Mouse (Mus musculus) liver, postnatal 0 days (tissue): ENCODE data around the gene Fh1. TPM values are rescaled to one million over a fixed set of nuclear protein-coding genes. Genes with fewer than 3 reads are reported as not detected.
A peak's percentile ranks its signal among the peaks of the same experiment; 100 is the strongest.

Experiments used
- ATAC-seq: fragments of 200-750 bp; cut with Nextera tagmentation; 2 replicates; pipeline ENCODE4 v1.8.0; 2017; ENCODE audit warnings: mild to moderate bottlenecking, moderate library complexity
- DNase-seq: peaks from one replicate; pipeline ENCODE4 v3.0.0-alpha.2; 2016
- H3K27ac ChIP-seq: fragments of 300-500 bp; sonication (generic); 2 replicates; pipeline ENCODE4 v1.5.1; 2014; ENCODE audit warnings: antibody characterized with exemption, moderate library complexity, mild to moderate bottlenecking, low read depth
- H3K27me3 ChIP-seq: fragments of 300-500 bp; sonication (generic); 2 replicates; pipeline ENCODE4 v1.6.1; 2014; ENCODE audit warnings: low read length, control low read depth, mixed read lengths; ENCODE audit not compliant: insufficient read depth
- H3K36me3 ChIP-seq: fragments of 300-500 bp; sonication (generic); replicated peaks from 2 replicates; pipeline ENCODE4 v1.6.1; 2014; ENCODE audit warnings: mild to moderate bottlenecking, control low read depth, low read length, moderate library complexity, mixed read lengths; ENCODE audit not compliant: insufficient read depth
- H3K4me1 ChIP-seq: fragments of 300-500 bp; sonication (generic); 2 replicates; pipeline ENCODE4 v1.6.1; 2014; ENCODE audit warnings: antibody characterized with exemption, mild to moderate bottlenecking, control low read depth; ENCODE audit not compliant: insufficient read depth
- H3K4me2 ChIP-seq: fragments of 300-500 bp; sonication (generic); 2 replicates; pipeline ENCODE4 v1.6.1; 2014; ENCODE audit warnings: low read depth, mild to moderate bottlenecking, low read length, moderate library complexity, mixed read lengths
- H3K4me3 ChIP-seq: fragments of 300-500 bp; sonication (generic); 2 replicates; pipeline ENCODE4 v1.5.1; 2014; ENCODE audit warnings: low read depth, low read length
- H3K9ac ChIP-seq: fragments of 300-500 bp; sonication (generic); replicated peaks from 2 replicates; pipeline ENCODE4 v1.6.1; 2014; ENCODE audit warnings: mild to moderate bottlenecking, moderate library complexity
- H3K9me3 ChIP-seq: fragments of 300-500 bp; sonication (generic); 2 replicates; pipeline ENCODE4 v1.6.1; 2016; ENCODE audit warnings: mild to moderate bottlenecking, control low read depth, low read length, mixed read lengths
- CTCF ChIP-seq: sonication (generic); IDR thresholded peaks from 2 replicates; pipeline ENCODE4 v1.5.1; 2016; ENCODE audit warnings: antibody characterized with exemption, low read depth
- EP300 ChIP-seq: IDR thresholded peaks from 2 replicates; pipeline ENCODE4 v1.6.1; 2016; ENCODE audit warnings: antibody characterized with exemption, low read depth, mild to moderate bottlenecking
- WGBS: fragments of 180-500 bp; shearing (Covaris S2); extraction: QIAGEN DNeasy Blood & Tissue Kit; methylation state at CpG from one replicate; pipeline ENCODE4 v1.1.7; 2014; ENCODE audit not compliant: insufficient replicate concordance; 5-methylcytosine and 5-hydroxymethylcytosine counted together
- polyA plus RNA-seq: library from polyadenylated mRNA; unstranded; fragments of >200 nt; fragmentation: Nextera tagmentation; extraction: Ambion mirVana; gene quantifications from 2 replicates; pipeline ENCODE4 v1.2.1, GENCODE M21; 2015

The Fh1 gene
- polyA plus RNA-seq, 1 experiment from 2014 or later = 93.3 TPM

DNA sequence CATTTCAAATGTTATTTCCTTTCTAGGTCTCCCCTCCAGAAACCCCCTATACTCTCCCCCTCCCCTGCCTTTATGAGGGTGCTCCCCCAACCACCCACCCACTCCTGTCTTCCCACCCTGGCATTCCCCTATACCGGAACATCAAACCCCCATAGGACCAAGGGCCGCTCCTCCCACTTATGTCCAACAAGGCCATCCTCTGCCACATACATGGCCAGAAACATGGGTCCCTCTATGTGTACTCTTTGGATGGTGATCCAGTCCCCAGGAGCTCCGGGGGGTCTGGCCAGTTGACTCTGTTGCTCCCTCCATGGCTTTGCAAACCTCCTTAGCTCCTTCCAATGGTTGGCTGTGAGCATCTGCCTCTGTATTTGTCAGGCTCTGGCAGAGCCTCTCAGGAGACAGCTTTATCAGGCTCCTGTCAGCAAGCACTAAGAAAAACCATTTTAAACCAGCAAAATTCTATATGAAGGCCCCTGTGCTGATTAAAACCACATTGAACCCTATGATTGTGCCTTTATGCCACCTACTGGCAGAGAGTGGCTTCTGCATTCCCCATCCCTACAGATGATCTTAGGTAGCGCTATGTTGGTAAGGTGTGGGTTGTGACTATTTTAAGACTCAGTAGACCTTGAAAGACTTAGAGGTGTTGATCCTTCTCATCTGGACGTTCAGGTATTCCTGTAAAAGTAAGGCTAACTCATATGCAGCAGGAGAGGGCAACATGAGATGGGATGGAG is 43.4 kb upstream of the Fh1 start:
- no peaks in the 10 kb centered on the region for H3K27me3 ChIP-seq
- TF ChIP-seq CTCF (peak; percentile 80), EP300 (no peak)
- 67% methylated on average over 5 of the region's 5 CpGs for WGBS
- peak; percentile 56 for ATAC-seq
- no peak overlapping the region for H3K4me3 ChIP-seq
- no peaks in the 10 kb centered on the region for H3K36me3 ChIP-seq
- H3K9ac ChIP-seq = no peak overlapping the region
- H3K9me3 ChIP-seq = no peaks in the 10 kb centered on the region
- DNase-seq = no peak
- no peak overlapping the region for H3K4me2 ChIP-seq
- H3K27ac ChIP-seq = no peak overlapping the region
- no peaks in the 10 kb centered on the region for H3K4me1 ChIP-seq

DNA sequence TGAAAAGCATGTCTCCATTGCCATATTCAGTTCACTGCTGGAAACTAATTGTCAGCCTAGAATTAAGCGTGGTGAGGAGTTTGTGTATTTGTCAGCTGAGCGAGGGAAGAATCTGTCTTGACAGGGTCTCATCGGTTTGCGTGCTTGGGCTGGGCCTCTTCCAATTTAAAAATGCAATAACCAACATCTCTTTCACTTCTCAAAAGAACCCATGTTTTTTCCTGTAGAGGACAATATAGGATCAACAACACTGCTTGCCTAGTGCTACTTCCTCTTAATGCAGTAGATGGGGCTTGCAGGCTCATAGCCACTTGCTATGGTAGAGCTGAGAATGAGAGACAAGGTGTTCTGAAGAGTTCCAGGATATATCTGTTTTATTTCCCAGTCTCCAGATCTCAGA is 34.5 kb upstream of the Fh1 start:
- DNase-seq (no peak), ATAC-seq (no peak)
- no peak for TF ChIP-seq EP300
- TF ChIP-seq CTCF = no peak
- Histone ChIP-seq H3K4me1 (no peaks in the 10 kb centered on the region), H3K4me3 (no peak overlapping the region), H3K9ac (no peak overlapping the region), H3K36me3 (peaks cover 3% of the 10 kb centered on the region), H3K27me3 (no peaks in the 10 kb centered on the region), H3K9me3 (no peaks in the 10 kb centered on the region), H3K27ac (no peak overlapping the region), H3K4me2 (no peak overlapping the region)
- 65% methylated on average over 4 of the region's 4 CpGs for WGBS

DNA sequence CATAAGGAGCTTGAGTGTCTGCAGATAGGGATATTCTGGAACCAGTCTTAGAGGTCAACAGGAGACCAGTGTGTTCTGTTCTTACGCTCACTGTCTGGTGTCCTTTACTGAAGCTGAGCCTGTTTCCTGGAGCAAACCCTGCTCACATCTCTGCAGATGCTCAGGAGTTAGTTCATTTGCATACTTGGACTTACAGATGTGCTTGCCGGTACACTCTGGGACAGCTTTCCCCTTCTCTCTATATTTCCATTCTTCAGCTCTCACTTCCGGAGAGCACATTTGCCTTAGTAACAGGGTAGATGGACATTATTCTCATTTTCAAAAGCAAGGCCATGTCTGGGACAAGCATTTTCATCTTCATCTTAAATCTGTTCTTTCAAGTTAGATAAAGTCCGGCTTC is 23.2 kb upstream of the Fh1 start:
- Histone ChIP-seq H3K36me3 (0 out of 2 replicates have a peak, but pooled peaks cover 3% of the 10 kb centered on the region), H3K4me2 (no peak overlapping the region), H3K4me3 (no peak overlapping the region), H3K4me1 (peaks cover 7% of the 10 kb centered on the region; the same call in 1 of the 2 replicates), H3K27me3 (no peaks in the 10 kb centered on the region), H3K9ac (no peak overlapping the region), H3K27ac (no peak overlapping the region), H3K9me3 (no peaks in the 10 kb centered on the region)
- ATAC-seq = no peak
- no peak for TF ChIP-seq CTCF
- 85% methylated on average over 4 of the region's 4 CpGs for WGBS
- no peak for DNase-seq

DNA sequence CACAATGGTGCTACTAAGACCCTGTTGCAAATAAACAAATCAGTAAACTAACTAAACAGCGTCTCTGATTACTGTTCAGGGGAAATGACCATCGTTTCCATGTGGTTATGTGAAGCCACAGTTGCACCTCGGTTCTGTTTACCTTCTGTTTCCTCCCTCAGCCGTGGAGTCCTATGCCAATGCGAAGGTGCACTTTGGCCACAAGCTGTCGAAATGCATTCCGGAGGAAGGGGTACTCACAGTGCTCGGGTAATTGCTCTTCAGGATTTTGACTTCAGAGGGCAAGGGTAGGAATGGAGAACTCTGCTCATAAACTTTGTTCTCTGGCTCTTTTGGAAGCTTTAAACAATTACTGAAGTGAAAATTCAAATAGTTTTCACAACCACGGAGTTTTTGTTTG is 21.5 kb upstream of the Fh1 start:
- Histone ChIP-seq H3K27ac (peak overlapping the region; percentile 64), H3K9me3 (no peaks in the 10 kb centered on the region), H3K4me2 (peak overlapping the region; percentile 4; the same call in 1 of the 2 replicates), H3K9ac (no peak overlapping the region), H3K4me1 (peaks cover 7% of the 10 kb centered on the region; the same call in 1 of the 2 replicates), H3K36me3 (0 out of 2 replicates have a peak, but pooled peaks cover 2% of the 10 kb centered on the region), H3K27me3 (no peaks in the 10 kb centered on the region), H3K4me3 (no peak overlapping the region)
- ATAC-seq = peak; percentile 94
- TF ChIP-seq EP300 (peak; percentile 67), CTCF (no peak)
- 19% methylated on average over 9 of the region's 9 CpGs for WGBS
- peak; percentile 58 for DNase-seq

DNA sequence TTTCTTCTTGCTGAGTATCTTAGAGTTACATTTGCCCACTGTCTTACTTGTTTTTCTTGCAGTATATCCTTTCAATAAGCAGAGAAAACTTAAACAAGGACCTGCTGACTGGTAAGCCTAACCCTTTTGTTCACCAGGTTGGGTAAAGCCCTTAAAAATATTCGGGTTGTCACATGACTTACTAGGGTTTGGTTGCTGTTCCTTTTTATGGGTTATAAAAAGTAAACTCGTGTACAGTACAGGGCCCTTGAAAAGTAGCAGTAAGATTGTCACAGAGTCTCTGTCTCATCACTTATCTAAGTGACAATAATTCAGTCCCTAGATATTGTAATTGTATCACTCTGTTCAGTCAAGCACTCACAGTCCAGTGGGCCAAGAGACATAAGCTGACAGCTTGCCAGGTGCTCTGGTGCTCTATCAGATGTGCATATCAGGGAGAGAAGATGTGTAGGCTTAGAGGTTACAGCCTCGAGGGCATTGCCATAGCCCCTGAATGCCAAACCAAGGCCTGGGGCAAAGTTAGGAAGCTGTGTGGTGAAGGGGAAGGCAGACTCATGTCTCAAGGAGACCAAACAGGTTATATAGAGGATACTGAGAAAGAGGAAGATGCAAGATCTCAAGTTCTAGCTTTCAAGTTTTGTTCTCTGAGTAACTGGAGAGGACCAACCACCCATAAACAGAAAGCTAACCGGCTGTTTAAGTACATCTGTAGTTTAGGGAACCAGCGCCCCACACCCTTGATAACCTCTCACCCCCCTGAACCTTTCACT is 18.2 kb upstream of the Fh1 start:
- no peak overlapping the region for H3K4me3 ChIP-seq

DNA sequence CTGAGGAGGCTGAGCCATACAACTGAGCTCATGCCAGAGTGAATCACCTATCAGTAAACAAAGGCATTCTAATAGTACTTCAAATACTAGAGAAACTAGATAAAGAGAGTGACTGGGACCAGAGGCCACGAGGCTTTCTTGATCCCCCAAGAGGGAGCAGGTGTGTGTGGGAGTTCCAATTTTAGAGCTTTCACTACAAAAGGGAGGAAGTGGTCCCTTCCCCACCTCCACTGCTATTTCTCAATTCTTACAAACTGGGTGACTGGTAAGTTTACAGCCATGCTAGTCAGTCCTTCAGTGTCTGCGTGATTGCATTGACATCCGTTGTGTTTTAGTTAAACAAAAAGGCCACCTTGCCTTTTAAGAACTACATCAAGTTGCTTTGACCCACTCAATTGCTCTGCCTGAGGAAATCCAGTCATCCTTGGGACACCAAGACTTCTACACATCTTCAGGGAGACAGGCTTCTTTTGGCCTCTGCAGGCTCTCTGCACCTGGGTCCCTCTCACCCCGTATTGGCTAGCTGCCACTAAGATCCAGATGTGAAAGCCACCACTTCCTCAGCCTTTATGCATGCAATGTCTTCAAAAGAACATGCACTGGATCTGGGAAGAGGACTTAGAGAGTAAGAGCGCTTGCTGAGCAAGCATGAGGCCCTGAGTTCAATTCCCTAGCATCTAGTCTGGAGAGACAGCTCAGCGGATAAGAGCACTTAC is 15.2 kb upstream of the Fh1 start:
- Histone ChIP-seq H3K4me3 (no peak overlapping the region), H3K9me3 (no peaks in the 10 kb centered on the region), H3K9ac (no peak overlapping the region), H3K4me1 (peaks cover 12% of the 10 kb centered on the region; the same call in 1 of the 2 replicates), H3K27me3 (no peaks in the 10 kb centered on the region), H3K27ac (0 out of 2 replicates have a peak overlapping the region, but pooled peaks have one; percentile 22), H3K4me2 (no peak overlapping the region), H3K36me3 (no peaks in the 10 kb centered on the region)
- ATAC-seq (no peak), DNase-seq (no peak)
- WGBS = 55% methylated on average over 6 of the region's 6 CpGs
- no peak for TF ChIP-seq CTCF
- no peak for TF ChIP-seq EP300

More for the DNA sequence above, 18.2 kb upstream of the Fh1 start:
- Histone ChIP-seq H3K4me1 (peaks cover 15% of the 10 kb centered on the region; the same call in 1 of the 2 replicates), H3K36me3 (no peaks in the 10 kb centered on the region), H3K4me2 (no peak overlapping the region), H3K27me3 (no peaks in the 10 kb centered on the region), H3K9ac (no peak overlapping the region), H3K27ac (no peak overlapping the region), H3K9me3 (no peaks in the 10 kb centered on the region)
- ATAC-seq (no peak), DNase-seq (no peak)
- TF ChIP-seq CTCF (no peak), EP300 (no peak)
- WGBS = 40% methylated on average over 5 of the region's 5 CpGs
